Mouse (Mus musculus) MEL (cell line): ENCODE results near the gene Cbs. TPM values are rescaled to one million over a fixed set of nuclear protein-coding genes. Genes with fewer than 3 reads are reported as not detected.

Experiments used
- DNase-seq: peaks from one replicate; pipeline ENCODE4 v3.0.0; 2011; ENCODE audit warnings: low read depth, low spot score
- H3K27ac ChIP-seq: 2 replicates; pipeline ENCODE4 v1.5.1; 2012; ENCODE audit warnings: low read depth, mild to moderate bottlenecking, control low read depth, low read length, moderate library complexity; ENCODE audit not compliant: control insufficient read depth
- H3K27me3 ChIP-seq, 2 experiments: fragments of 150-350 bp in 1 of 2; sonication (generic) in 1 of 2; 2 replicates each; pipeline ENCODE4 v1.6.1; 2012; ENCODE audit warnings: low read length in 2 of 2, mild to moderate bottlenecking in 2 of 2, improper control_type of control experiment in 1 of 2, moderate library complexity in 1 of 2; ENCODE audit not compliant: insufficient read depth in 2 of 2, control insufficient read depth in 1 of 2
- H3K36me3 ChIP-seq, 2 experiments: 2 replicates each; pipeline ENCODE4 v1.6.1; 2012 to 2014; ENCODE audit warnings: low read length in 2 of 2, improper control_type of control experiment in 1 of 2, inconsistent platforms in 1 of 2, mild to moderate bottlenecking in 1 of 2; ENCODE audit not compliant: insufficient read depth in 2 of 2, control insufficient read depth in 1 of 2
- H3K4me1 ChIP-seq, 2 experiments: fragments of 150-350 bp in 1 of 2; sonication (generic) in 1 of 2; 2 replicates each; pipeline ENCODE4 v1.6.1; 2012; ENCODE audit warnings: low read length in 2 of 2, improper control_type of control experiment in 1 of 2, mild to moderate bottlenecking in 1 of 2; ENCODE audit not compliant: insufficient read depth in 2 of 2, control insufficient read depth in 1 of 2
- H3K4me3 ChIP-seq, 2 experiments: fragments of 150-350 bp in 1 of 2; sonication (generic) in 1 of 2; 2 replicates each; pipeline ENCODE4 v1.5.1; 2012; ENCODE audit warnings: low read depth in 2 of 2, low read length in 2 of 2, mild to moderate bottlenecking in 2 of 2, moderate library complexity in 2 of 2, control low read depth in 1 of 2, improper control_type of control experiment in 1 of 2; ENCODE audit not compliant: control insufficient read depth in 1 of 2, insufficient read depth in 1 of 2
- H3K79me2 ChIP-seq: 2 replicates; pipeline ENCODE4 v1.6.1; 2012; ENCODE audit warnings: mild to moderate bottlenecking, low read length, moderate library complexity; ENCODE audit not compliant: control insufficient read depth, poor library complexity, insufficient read depth
- H3K9ac ChIP-seq: 2 replicates; pipeline ENCODE4 v1.6.1; 2012; ENCODE audit warnings: low read depth, mild to moderate bottlenecking, control low read depth, low read length, moderate library complexity; ENCODE audit not compliant: control insufficient read depth, poor library complexity, severe bottlenecking
- H3K9me3 ChIP-seq: fragments of 150-350 bp; sonication (generic); replicated peaks from 2 replicates; pipeline ENCODE4 v1.6.1; 2012; ENCODE audit warnings: mild to moderate bottlenecking, low read length, improper control_type of control experiment, moderate library complexity; ENCODE audit not compliant: insufficient read depth
- BHLHE40 ChIP-seq: IDR thresholded peaks from 2 replicates; pipeline ENCODE4 v1.6.1; 2012; ENCODE audit warnings: low read depth, mild to moderate bottlenecking, inconsistent platforms, low read length, improper control_type of control experiment, borderline replicate concordance
- CHD2 ChIP-seq: IDR thresholded peaks from 2 replicates; pipeline ENCODE4 v1.6.1; 2011; ENCODE audit warnings: low read length, improper control_type of control experiment
- E2F4 ChIP-seq: IDR thresholded peaks from 2 replicates; pipeline ENCODE4 v1.6.1; 2011; ENCODE audit warnings: low read depth, low read length, improper control_type of control experiment, borderline replicate concordance
- ELF1 ChIP-seq: IDR thresholded peaks from 2 replicates; pipeline ENCODE4 v1.6.1; 2014; ENCODE audit warnings: low read depth, mild to moderate bottlenecking, inconsistent platforms, low read length, improper control_type of control experiment, moderate library complexity
- EP300 ChIP-seq, 2 experiments: IDR thresholded peaks; 2 replicates each; pipeline ENCODE4 v1.6.1; 2011; ENCODE audit warnings: improper control_type of control experiment in 2 of 2, low read length in 2 of 2, low read depth in 1 of 2, mild to moderate bottlenecking in 1 of 2
- ETS1 ChIP-seq: IDR thresholded peaks from 2 replicates; pipeline ENCODE4 v1.6.1; 2012; ENCODE audit warnings: low read depth, mild to moderate bottlenecking, inconsistent platforms, low read length, improper control_type of control experiment, moderate library complexity
- HCFC1 ChIP-seq: IDR thresholded peaks from 2 replicates; pipeline ENCODE4 v1.6.1; 2012; ENCODE audit warnings: low read depth, mild to moderate bottlenecking, inconsistent platforms, low read length, improper control_type of control experiment, moderate library complexity
- JUND ChIP-seq: IDR thresholded peaks from 2 replicates; pipeline ENCODE4 v1.6.1; 2011; ENCODE audit warnings: low read depth, mild to moderate bottlenecking, improper control_type of control experiment, low read length
- KAT2A ChIP-seq: conservative IDR thresholded peaks from 2 replicates; pipeline ENCODE4 v1.6.1; 2012; ENCODE audit warnings: low read depth, low read length, improper control_type of control experiment, inconsistent platforms
- MAFK ChIP-seq: IDR thresholded peaks from 2 replicates; pipeline ENCODE4 v1.6.1; 2011; ENCODE audit warnings: low read depth, mild to moderate bottlenecking, low read length, improper control_type of control experiment, borderline replicate concordance
- MAX ChIP-seq: IDR thresholded peaks from 2 replicates; pipeline ENCODE4 v1.6.1; 2011; ENCODE audit warnings: low read length, improper control_type of control experiment
- MAZ ChIP-seq: IDR thresholded peaks from 2 replicates; pipeline ENCODE4 v1.6.1; 2012; ENCODE audit warnings: low read depth, mild to moderate bottlenecking, inconsistent platforms, low read length, improper control_type of control experiment
- MXI1 ChIP-seq: IDR thresholded peaks from 2 replicates; pipeline ENCODE4 v1.6.1; 2011; ENCODE audit warnings: mild to moderate bottlenecking, low read depth, low read length, improper control_type of control experiment
- NELFE ChIP-seq: IDR thresholded peaks from 2 replicates; pipeline ENCODE4 v1.6.1; 2011; ENCODE audit warnings: low read depth, low read length, improper control_type of control experiment
- POLR2AphosphoS2 ChIP-seq: IDR thresholded peaks from 2 replicates; pipeline ENCODE4 v1.6.1; 2011; ENCODE audit warnings: low read length, improper control_type of control experiment
- POLR2AphosphoS5 ChIP-seq: IDR thresholded peaks from 2 replicates; pipeline ENCODE4 v1.6.1; 2012; ENCODE audit warnings: low read depth, borderline replicate concordance, mild to moderate bottlenecking, inconsistent platforms, low read length, moderate library complexity, mixed read lengths
- RAD21 ChIP-seq: IDR thresholded peaks from 2 replicates; pipeline ENCODE4 v1.6.1; 2011; ENCODE audit warnings: mild to moderate bottlenecking, low read depth, low read length, improper control_type of control experiment
- SIN3A ChIP-seq: IDR thresholded peaks from 2 replicates; pipeline ENCODE4 v1.6.1; 2012; ENCODE audit warnings: low read length, improper control_type of control experiment, inconsistent platforms
- SMC3 ChIP-seq: IDR thresholded peaks from 2 replicates; pipeline ENCODE4 v1.6.1; 2011; ENCODE audit warnings: low read depth, low read length, improper control_type of control experiment
- TAL1 ChIP-seq: IDR thresholded peaks from 2 replicates; pipeline ENCODE4 v1.6.1; 2012; ENCODE audit warnings: mild to moderate bottlenecking, inconsistent platforms, low read length, moderate library complexity, mixed read lengths
- TBP ChIP-seq: IDR thresholded peaks from 2 replicates; pipeline ENCODE4 v1.8.0; 2011; ENCODE audit warnings: low read depth, low read length, improper control_type of control experiment
- UBTF ChIP-seq: IDR thresholded peaks from 2 replicates; pipeline ENCODE4 v1.6.1; 2012; ENCODE audit warnings: low read depth, mild to moderate bottlenecking, inconsistent platforms, low read length, improper control_type of control experiment, moderate library complexity, borderline replicate concordance; ENCODE audit not compliant: insufficient read depth
- ZKSCAN1 ChIP-seq: IDR thresholded peaks from 2 replicates; pipeline ENCODE4 v1.6.1; 2012; ENCODE audit warnings: low read depth, mild to moderate bottlenecking, inconsistent platforms, low read length, improper control_type of control experiment, moderate library complexity
- ZMIZ1 ChIP-seq: IDR thresholded peaks from 2 replicates; pipeline ENCODE4 v1.6.1; 2012; ENCODE audit warnings: low read depth, mild to moderate bottlenecking, inconsistent platforms, low read length, improper control_type of control experiment, moderate library complexity
- ZNF384 ChIP-seq: IDR thresholded peaks from 2 replicates; pipeline ENCODE4 v1.6.1; 2012; ENCODE audit warnings: low read depth, mild to moderate bottlenecking, inconsistent platforms, low read length, improper control_type of control experiment
- polyA plus RNA-seq, 2 experiments: library from polyadenylated mRNA; stranded (reverse) in 1 of 2; unstranded in 1 of 2; fragments of >175 nt in 1 of 2; fragments of >200 nt in 1 of 2; gene quantifications; 2 replicates each; pipeline versions ENCODE4 v1.2.1 to v1.2.4; 2012; ENCODE audit warnings: low replicate concordance in 2 of 2, low read depth in 1 of 2; ENCODE audit not compliant: insufficient read length in 2 of 2, insufficient read depth in 1 of 2, missing spikeins in 1 of 2
- total RNA-seq: library from RNA; depleted of rRNA; stranded (reverse); fragments of 300-350 nt; gene quantifications from 2 replicates; pipeline ENCODE4 v1.2.3, GENCODE M21; 2012

Gene Cbs
- total and polyA plus RNA-seq, 3 experiments = 13.7 to 16.8 TPM; not detected in 1

GRCm38 (mm10) chr17:31671698-31672097 is 34.7 kb upstream of the Cbs start:
- DNase-seq = no peak
- Histone ChIP-seq H3K27ac (no peak overlapping the region), H3K9ac (no peak overlapping the region), H3K9me3 (no peaks in the 10 kb centered on the region), H3K4me1 (no peaks in the 10 kb centered on the region), H3K4me3 (no peak overlapping the region), H3K79me2 (no peaks in the 10 kb centered on the region), H3K27me3 (peaks cover 2 to 4% of the 10 kb centered on the region in 2 experiments), H3K36me3 (no peaks in the 10 kb centered on the region)
- TF ChIP-seq MAFK (no peak), KAT2A (no peak), POLR2AphosphoS5 (no peak), SMC3 (no peak), ZNF384 (no peak), ZKSCAN1 (no peak), POLR2AphosphoS2 (no peak), MAX (no peak), TBP (no peak), MXI1 (no peak), MAZ (no peak), EP300 (IDR thresholded peaks at IDR 0.05; ENCODE audit: low read depth in 1 of 2, low read length in 2 of 2) (no peak), NELFE (no peak), E2F4 (no peak), JUND (no peak), ZMIZ1 (no peak), RAD21 (no peak), SIN3A (no peak), TAL1 (no peak), CHD2 (no peak)

- no peak overlapping the region for H3K27ac ChIP-seq
- H3K27me3 ChIP-seq = peaks cover 2 to 4% of the 10 kb centered on the region in 2 experiments
- H3K4me1 ChIP-seq = no peaks in the 10 kb centered on the region
- TF ChIP-seq ZKSCAN1 (no peak), POLR2AphosphoS2 (no peak), ELF1 (no peak), BHLHE40 (no peak), TAL1 (no peak), POLR2AphosphoS5 (no peak), ETS1 (no peak), KAT2A (no peak), UBTF (no peak), HCFC1 (no peak), ZMIZ1 (no peak), MAFK (no peak)
- no peak overlapping the region for H3K9ac ChIP-seq
- H3K36me3 ChIP-seq = no peaks in the 10 kb centered on the region
- no peak for DNase-seq
- H3K4me3 ChIP-seq = no peak overlapping the region
- H3K79me2 ChIP-seq = no peaks in the 10 kb centered on the region
- H3K9me3 ChIP-seq = no peaks in the 10 kb centered on the region
Observed at GRCm38 (mm10) chr17:31670163-31670562, 33.1 kb upstream of the Cbs start.
